Mouse (Mus musculus): ENCODE measurements around the gene Fam69a.
"Not testable (repeated sequence)": the region's sequence is repeated elsewhere in the genome, so short reads cannot be mapped to it uniquely, and the experiment has no call there.

Fam69a gene

GRCm38 (mm10) chr5:107986967-107987834, at the start of gene Fam69a:
Fam69a (minus strand) TSS chr5:107987085.
- in situ Hi-C loops (cut with MboI, MseI): no loop called here

- in situ Hi-C loops (cut with MboI, MseI): loop anchor here (5.0 kb wide), 1 partner anchor 137 kb away; no protein-coding TSS in a partner anchor
These were observed 48.6 kb upstream of the Fam69a start for GRCm38 (mm10) chr5:108035523-108035922.

- in situ Hi-C loops (cut with MboI, MseI): no loop called here
These were observed 47.3 kb upstream of the Fam69a start for GRCm38 (mm10) chr5:108034194-108034593.

- in situ Hi-C loops (cut with MboI, MseI): no loop called here
These were observed 44.4 kb upstream of the Fam69a start for GRCm38 (mm10) chr5:108031267-108031666.

GRCm38 (mm10) chr5:108029968-108030367, 43.1 kb upstream of the Fam69a start:
- in situ Hi-C loops (cut with MboI, MseI): no loop called here

GRCm38 (mm10) chr5:108028797-108029536, 42.1 kb upstream of the Fam69a start:
- in situ Hi-C loops (cut with MboI, MseI): not testable (repeated sequence)

- in situ Hi-C loops (cut with MboI, MseI): no loop called here
These were observed 41.3 kb upstream of the Fam69a start for GRCm38 (mm10) chr5:108028230-108028629.

GRCm38 (mm10) chr5:108021346-108021745, 34.5 kb upstream of the Fam69a start:
- in situ Hi-C loops (cut with MboI, MseI): no loop called here

- in situ Hi-C loops (cut with MboI, MseI): no loop called here
These were observed 32.5 kb upstream of the Fam69a start for GRCm38 (mm10) chr5:108019367-108019766.

GRCm38 (mm10) chr5:108017232-108017631, 30.3 kb upstream of the Fam69a start:
- in situ Hi-C loops (cut with MboI, MseI): no loop called here

GRCm38 (mm10) chr5:108015422-108015821, 28.5 kb upstream of the Fam69a start:
- in situ Hi-C loops (cut with MboI, MseI): no loop called here

- in situ Hi-C loops (cut with MboI, MseI): no loop called here
These were observed 27.3 kb upstream of the Fam69a start for GRCm38 (mm10) chr5:108014173-108014572.

GRCm38 (mm10) chr5:108009721-108010120, 22.8 kb upstream of the Fam69a start:
- in situ Hi-C loops (cut with MboI, MseI): loop anchor here (5.0 kb wide), 1 partner anchor 92 kb away; no protein-coding TSS in a partner anchor

GRCm38 (mm10) chr5:108005134-108005533, 18.2 kb upstream of the Fam69a start:
- in situ Hi-C loops (cut with MboI, MseI): loop anchor here (5.0 kb wide), 1 partner anchor 88 kb away; no protein-coding TSS in a partner anchor

GRCm38 (mm10) chr5:108002734-108003133, 15.8 kb upstream of the Fam69a start:
- in situ Hi-C loops (cut with MboI, MseI): no loop called here

- in situ Hi-C loops (cut with MboI, MseI): no loop called here
These were observed 14.1 kb upstream of the Fam69a start for GRCm38 (mm10) chr5:108000776-108001548.

- in situ Hi-C loops (cut with MboI, MseI): no loop called here
These were observed 10.8 kb upstream of the Fam69a start for GRCm38 (mm10) chr5:107997717-107998116.

GRCm38 (mm10) chr5:107995936-107996335, 9.1 kb upstream of the Fam69a start:
- in situ Hi-C loops (cut with MboI, MseI): no loop called here

- in situ Hi-C loops (cut with MboI, MseI): no loop called here
These were observed 958 bp upstream of the Fam69a start for GRCm38 (mm10) chr5:107987835-107988251.

- in situ Hi-C loops (cut with MboI, MseI): no loop called here
These were observed 474 bp downstream of the Fam69a start for GRCm38 (mm10) chr5:107986255-107986966.

GRCm38 (mm10) chr5:107983946-107984345, 2.9 kb downstream of the Fam69a start:
- in situ Hi-C loops (cut with MboI, MseI): no loop called here

Measured in regulatory T cell (primary cell).